Mouse (Mus musculus) embryonic fibroblast, embryonic 13.5 days (primary cell): Measurements from ENCODE around the gene Lpar4.

Experiments
- CTCF ChIP-seq: IDR thresholded peaks from 2 replicates; pipeline ENCODE4 v1.5.1; 2011; ENCODE audit warnings: mild to moderate bottlenecking, control low read depth, low read length, moderate library complexity, borderline replicate concordance; ENCODE audit not compliant: insufficient read depth
- POLR2A ChIP-seq: IDR thresholded peaks from 2 replicates; pipeline ENCODE4 v1.6.1; 2011; ENCODE audit warnings: low read depth, mild to moderate bottlenecking, control low read depth, low read length, moderate library complexity

- no peak for TF ChIP-seq CTCF
- no peak for TF ChIP-seq POLR2A
Measured at GRCm38 (mm10) chrX:106920828-106921619, 599 bp downstream of the Lpar4 start.
